Mouse (Mus musculus) urinary bladder, adult 2 months (tissue): ENCODE data around the gene Fat4. TPM values are rescaled to one million over a fixed set of nuclear protein-coding genes. Genes with fewer than 3 reads are reported as not detected.

Source experiments
- DNase-seq: peaks from one replicate; pipeline ENCODE4 v3.0.0; 2022; ENCODE audit warnings: low spot score
- polyA plus RNA-seq: library from polyadenylated mRNA; depleted of rRNA; stranded (reverse); fragments of >200 nt; gene quantifications from 2 replicates; pipeline ENCODE4 v1.2.3, GENCODE M21; 2012

Fat4 gene
- polyA plus RNA-seq, 1 experiment: 4.2 TPM

- DNase-seq: no peak
Observed at GRCm38 (mm10) chr3:38962328-38962727, 75.6 kb downstream of the Fat4 start.

DNA sequence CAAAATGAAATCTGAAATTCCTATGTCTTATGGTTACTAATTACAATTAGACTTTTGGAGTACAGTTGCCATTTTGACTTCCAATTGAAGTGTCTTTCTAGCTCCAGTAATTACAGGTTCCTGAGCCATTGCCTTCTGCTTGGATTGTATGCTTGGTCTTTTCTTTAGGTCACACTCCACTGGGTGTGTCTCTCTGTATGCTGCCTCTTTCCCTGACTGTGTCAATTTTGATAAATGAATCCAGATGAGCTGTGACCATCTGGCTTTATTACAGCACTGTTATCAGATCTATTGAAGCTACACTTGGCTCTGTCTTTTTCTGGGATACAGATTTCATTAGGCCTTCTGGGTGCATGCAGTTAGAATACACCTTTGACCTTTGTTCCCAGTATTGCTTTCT lies 80.7 kb downstream of the Fat4 start:
- DNase-seq: no peak

DNA sequence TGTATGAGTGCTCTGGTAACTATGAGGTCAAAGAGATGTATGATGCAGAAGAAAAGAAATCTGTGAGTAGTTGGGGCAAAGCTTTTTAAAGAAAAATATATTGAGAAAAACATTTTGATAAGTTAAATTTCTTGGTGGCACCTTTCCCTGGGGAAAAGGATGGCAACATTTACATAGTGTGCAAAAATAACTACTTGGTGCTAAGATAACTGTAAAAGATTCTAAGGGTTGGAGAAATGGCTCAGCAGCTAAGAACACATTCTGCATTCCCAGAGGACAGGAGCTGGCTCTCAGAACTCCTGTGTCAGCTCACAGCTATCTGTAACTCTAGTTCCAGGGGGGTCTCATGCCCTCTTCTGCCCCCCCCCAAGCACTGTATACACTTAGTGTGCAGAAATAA lies 99.6 kb downstream of the Fat4 start:
- no peak for DNase-seq

- DNase-seq: no peak
Observed at GRCm38 (mm10) chr3:38989181-38989580, 102.4 kb downstream of the Fat4 start.

- DNase-seq: no peak
Observed at GRCm38 (mm10) chr3:39000011-39000410, 113.3 kb downstream of the Fat4 start.

- no peak for DNase-seq
Observed at GRCm38 (mm10) chr3:39010544-39010943, 123.8 kb downstream of the Fat4 start.

GRCm38 (mm10) chr3:39017633-39018032 lies 130.9 kb downstream of the Fat4 start:
- no peak for DNase-seq

DNA sequence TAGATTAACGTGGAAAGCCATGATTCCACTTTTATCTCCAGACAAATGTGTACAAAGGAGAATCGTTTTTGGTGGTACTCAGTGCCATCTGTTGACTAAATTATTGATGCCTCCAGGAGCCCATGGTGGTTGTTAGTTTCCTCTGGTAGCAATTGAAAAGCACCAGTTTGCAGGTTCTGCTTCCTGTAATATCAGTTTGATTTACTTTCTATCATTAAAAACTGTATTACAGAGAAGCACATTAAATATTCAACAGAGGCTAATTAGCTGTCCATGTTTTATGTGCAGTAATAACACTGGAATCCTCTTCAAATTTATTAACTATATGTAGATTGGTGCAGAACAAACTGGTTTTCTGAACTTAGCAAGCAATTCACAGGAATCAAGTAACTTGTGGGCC lies 149.4 kb downstream of the Fat4 start:
- no peak for DNase-seq

DNA sequence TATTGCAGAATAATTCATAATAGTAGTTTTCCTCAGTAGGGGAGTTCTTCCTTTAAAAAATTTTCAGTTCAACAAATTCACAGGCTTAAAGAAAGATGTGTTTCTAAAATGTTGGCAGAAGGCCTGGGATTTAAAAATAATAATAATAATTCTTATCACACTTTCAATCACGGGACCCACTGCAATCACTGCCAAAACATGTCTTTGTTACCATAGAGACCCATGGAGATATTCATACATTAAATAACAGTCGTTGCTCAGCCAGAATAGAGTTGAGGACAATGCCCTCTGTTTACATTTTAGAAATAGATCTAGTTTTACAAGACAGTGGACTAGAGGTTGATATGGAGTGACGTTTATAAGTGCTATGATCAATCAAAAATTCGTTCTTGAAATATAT lies 159.7 kb downstream of the Fat4 start:
- DNase-seq: no peak

DNA sequence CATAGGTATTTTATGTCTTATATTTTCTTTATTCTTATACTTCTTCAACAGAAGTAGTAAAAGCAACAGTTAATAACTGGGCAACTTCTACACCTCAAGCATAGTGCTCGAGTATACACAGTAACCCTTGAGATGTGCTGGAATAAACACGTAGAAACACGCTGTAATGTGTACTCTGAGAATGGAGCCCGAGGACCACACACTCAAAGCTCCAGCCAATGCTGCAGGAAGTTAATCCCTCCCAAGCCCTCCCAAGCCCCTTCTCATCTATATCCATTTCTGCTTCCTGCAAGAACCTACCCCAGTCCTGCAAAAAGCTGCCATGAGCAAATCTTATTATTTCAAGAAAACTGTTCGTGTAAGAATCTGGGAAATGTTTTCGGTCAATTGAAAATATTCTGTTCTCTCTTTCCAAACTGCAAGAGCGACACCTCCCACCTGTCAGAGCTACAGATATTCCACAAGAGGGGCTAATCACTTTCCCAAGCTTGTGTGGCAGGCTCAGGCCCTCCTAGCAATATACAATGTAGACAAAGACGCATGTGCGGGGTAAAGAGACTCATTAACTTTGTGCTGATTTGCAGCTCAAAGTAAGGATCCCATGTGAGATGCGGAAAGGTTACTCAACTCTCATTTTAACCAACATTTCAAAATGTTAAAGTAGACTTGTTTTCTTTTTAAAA lies 161.0 kb downstream of the Fat4 start:
- DNase-seq: no peak

DNA sequence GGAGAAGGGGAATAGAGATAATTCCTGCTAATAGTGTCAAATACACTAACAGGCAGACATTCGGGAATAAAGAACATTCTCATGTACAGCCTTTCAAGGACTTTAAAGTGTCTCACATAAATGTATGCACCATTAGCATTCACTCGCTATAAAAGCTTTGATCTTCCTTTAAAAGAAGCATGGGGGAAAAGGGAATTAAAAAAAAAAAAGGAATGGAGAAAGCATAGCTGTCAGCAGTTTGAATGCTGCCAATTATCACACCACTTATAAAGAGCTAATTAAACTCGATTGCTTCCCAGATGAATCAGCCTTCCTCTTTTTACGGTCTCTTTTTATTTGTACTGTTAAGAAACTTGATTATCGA lies 161.5 kb downstream of the Fat4 start:
- no peak for DNase-seq

DNA sequence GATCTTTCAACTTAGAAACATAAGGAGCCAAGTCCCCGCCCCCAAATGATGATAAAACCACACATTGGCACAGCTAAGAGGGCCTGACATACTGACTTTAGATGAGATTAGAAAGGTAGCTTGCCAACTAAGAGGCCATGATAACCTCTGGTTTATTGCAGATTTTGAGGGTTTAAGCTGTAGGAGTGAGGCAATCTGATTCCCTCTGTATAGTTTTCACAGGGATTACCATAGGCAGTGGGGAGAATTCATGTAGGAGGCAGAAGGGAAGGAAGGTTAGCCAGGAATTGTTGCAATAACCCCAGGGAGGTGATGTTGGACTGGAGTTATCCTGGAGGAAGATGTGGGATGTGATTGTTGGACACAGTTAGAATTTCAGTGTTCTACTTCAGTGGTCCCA lies 163.4 kb downstream of the Fat4 start:
- DNase-seq: no peak

DNA sequence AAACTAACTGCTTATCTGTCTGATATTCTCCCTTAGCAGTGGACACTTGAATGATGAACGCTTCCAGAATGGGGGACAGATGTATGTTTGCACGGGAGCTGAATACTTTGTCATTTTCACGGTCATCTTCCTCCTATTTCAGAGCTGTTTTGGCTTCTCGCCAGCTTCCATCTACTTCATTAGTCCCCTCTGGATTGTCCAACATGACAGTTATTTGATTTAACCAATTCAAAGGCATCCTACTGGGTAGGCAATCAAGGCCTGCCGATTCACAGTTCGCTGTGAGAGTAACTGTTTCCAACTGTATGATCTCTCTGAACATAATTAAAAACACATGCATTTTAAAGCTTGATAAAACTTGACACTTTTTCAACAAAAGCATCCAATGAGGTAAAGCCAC lies 166.3 kb downstream of the Fat4 start:
- no peak for DNase-seq
